Mouse (Mus musculus) heart, postnatal 10 days (tissue): ENCODE measurements around the gene Sdr42e1. TPM values are rescaled to one million over a fixed set of nuclear protein-coding genes. Genes with fewer than 3 reads are reported as not detected.
A peak's percentile ranks its signal among the peaks of the same experiment; 100 is the strongest.

Source experiments
- DNase-seq, 2 experiments: peaks; one replicate each; pipeline ENCODE4 v3.0.0; 2021
- intact Hi-C: fragments of 180-260 bp; cut with DNase I; formaldehyde crosslinking; loops from one replicate; pipeline ENCODE4 v1.15.1; 2025
- total RNA-seq, 2 experiments: library from RNA; stranded (reverse); gene quantifications; 2 replicates each; pipeline ENCODE4 v1.2.3; 2021

The Sdr42e1 gene
- total RNA-seq, 2 experiments from 2014 or later: 1.6 to 2.1 TPM

GRCm38 (mm10) chr8:117667349-117668124, 6.0 kb downstream of the Sdr42e1 start:
- intact Hi-C loops: no loop called here
- DNase-seq: no peak

DNA sequence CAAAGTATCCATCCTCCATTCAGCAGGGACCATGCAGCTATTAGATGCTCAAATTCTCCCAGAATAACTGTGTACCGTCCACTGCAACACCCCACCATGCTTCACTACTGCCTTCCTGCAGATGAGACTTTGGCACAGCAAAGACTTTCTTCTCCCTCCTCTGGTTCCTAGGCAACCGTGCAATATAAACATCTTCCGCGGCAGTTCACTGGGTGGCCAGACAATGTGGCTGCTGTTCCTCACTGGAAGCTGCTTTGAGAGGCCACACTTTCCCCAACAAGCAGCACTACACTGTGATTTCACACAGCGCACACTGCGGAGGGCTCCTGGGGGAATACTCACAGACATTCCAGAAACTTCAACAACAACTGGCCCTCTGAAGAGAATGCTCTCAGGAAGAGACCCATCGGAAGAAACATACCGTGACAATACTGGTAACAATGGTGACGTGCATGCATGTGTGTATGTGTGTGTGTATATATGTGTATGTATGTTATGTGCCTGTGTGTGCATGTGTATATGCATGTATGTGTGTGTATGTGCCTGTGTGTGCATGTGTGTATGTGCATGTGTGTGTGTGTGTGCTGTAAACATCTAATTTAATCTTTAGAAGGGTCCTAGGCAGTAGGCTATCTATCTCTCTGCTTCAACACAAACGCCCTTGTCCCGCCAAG, 13.0 kb downstream of the Sdr42e1 start:
- peak; percentile 43 for DNase-seq
- intact Hi-C loops: no loop called here

GRCm38 (mm10) chr8:117658990-117659389, 14.5 kb downstream of the Sdr42e1 start:
- intact Hi-C loops: no loop called here
- DNase-seq: no peak

- intact Hi-C loops: no loop called here
These were observed 21.2 kb downstream of the Sdr42e1 start for GRCm38 (mm10) chr8:117652318-117652717.

GRCm38 (mm10) chr8:117646440-117646839, 27.0 kb downstream of the Sdr42e1 start:
- DNase-seq: peak; percentile 8 to 25
- intact Hi-C loops: loop anchor here (5.0 to 10.0 kb wide), 2 partner anchors 216 to 1418 kb away; no protein-coding TSS in a partner anchor

More at GRCm38 (mm10) chr8:117652318-117652717, 21.2 kb downstream of the Sdr42e1 start:
- no peak for DNase-seq

GRCm38 (mm10) chr8:117646020-117646419, 27.5 kb downstream of the Sdr42e1 start:
- peak; percentile 59 to 72 for DNase-seq
- intact Hi-C loops: loop anchor here (5.0 to 10.0 kb wide), 2 partner anchors 216 to 1419 kb away; no protein-coding TSS in a partner anchor

DNA sequence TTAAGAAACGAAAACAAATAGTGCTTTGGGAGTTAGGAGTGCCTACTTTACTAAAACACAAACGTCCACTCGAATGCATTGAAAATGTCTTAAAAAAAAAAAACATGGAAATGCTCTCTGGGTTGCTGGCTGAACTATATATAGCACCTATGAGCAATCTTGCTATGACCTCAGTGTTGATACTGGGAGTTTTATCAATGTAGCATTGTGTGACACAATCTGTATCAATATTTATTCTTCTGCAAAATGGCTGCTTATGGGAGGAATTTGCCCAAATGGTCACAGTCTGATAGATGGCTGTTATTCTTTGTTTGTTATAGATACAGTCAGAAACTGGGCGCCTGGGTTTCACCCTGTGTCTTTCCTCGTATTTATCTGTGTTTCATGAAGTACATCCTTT, 28.0 kb downstream of the Sdr42e1 start:
- no peak for DNase-seq
- intact Hi-C loops: loop anchor here (5.0 to 10.0 kb wide), 2 partner anchors 217 to 1419 kb away; no protein-coding TSS in a partner anchor

DNA sequence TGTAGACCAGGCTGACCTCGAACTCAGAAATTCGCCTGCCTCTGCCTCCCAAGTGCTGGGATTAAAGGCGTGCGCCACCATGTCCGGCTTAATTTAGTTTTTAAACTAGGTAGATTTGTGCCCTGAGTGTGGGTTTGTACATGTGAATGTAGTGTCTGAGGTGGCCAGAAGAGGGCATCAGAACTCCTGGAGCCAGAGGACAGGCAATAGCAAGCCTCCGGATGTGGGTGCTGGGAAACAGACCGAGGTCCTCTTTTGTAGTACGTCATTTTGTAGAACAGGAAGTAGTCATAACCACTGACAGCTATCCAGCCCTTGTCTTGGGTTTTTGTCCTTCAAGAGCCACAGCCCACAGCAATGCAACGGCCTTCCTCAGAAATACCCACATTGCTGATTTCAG, 33.9 kb downstream of the Sdr42e1 start:
- DNase-seq: no peak
- intact Hi-C loops: loop anchor here (10.0 kb wide), 1 partner anchor 1425 kb away; no protein-coding TSS in a partner anchor

- DNase-seq: no peak
- intact Hi-C loops: no loop called here
These were observed 36.0 kb downstream of the Sdr42e1 start for GRCm38 (mm10) chr8:117637462-117637861.

GRCm38 (mm10) chr8:117634406-117634805, 39.1 kb downstream of the Sdr42e1 start:
- intact Hi-C loops: no loop called here
- no peak for DNase-seq

DNA sequence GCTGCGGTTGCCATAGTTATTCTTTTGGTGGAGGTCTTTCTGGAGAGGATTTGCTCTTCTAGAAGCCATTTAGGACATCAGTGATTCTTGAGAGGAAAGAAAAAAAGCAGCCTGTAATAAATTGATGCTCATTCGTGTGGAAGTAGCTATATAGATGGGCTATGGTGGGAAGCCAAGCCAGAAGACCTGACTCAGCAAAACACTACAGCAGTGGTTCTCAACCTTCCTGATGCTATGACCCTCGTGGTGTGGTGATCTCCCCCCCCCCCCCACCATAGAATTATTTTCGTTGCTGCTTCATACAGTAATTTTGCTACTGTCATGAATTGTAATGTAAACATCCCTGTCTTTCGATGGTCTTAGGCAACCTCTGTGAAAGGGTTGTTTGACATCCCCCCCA, 41.0 kb downstream of the Sdr42e1 start:
- intact Hi-C loops: no loop called here
- DNase-seq: no peak

GRCm38 (mm10) chr8:117627096-117627495, 46.4 kb downstream of the Sdr42e1 start:
- intact Hi-C loops: loop anchor here (5.0 kb wide), 1 partner anchor 235 kb away; no protein-coding TSS in a partner anchor
- DNase-seq: no peak

GRCm38 (mm10) chr8:117626040-117626838, 47.2 kb downstream of the Sdr42e1 start:
- DNase-seq: peak; percentile 46 to 60
- intact Hi-C loops: loop anchor here (5.0 kb wide), 1 partner anchor 236 kb away; no protein-coding TSS in a partner anchor

- intact Hi-C loops: no loop called here
- no peak for DNase-seq
These were observed 60.6 kb downstream of the Sdr42e1 start for GRCm38 (mm10) chr8:117612861-117613260.

Other genes starting within 250 kb of the Sdr42e1 start
- gene Plcg2, start 175.4 kb downstream of the Sdr42e1 start, total RNA-seq: 10 to 100 TPM; 10.2 to 10.7 TPM
- not detected for gene Hsd17b2, start 28.2 kb upstream of the Sdr42e1 start, total RNA-seq
- 10 to 100 TPM; 13.0 to 14.1 TPM for gene Mphosph6, start 128.3 kb upstream of the Sdr42e1 start, total RNA-seq